Mouse (Mus musculus) CH12.LX (cell line): ENCODE results near the gene Gm20388. TPM values are rescaled to one million over a fixed set of nuclear protein-coding genes. Genes with fewer than 3 reads are reported as not detected.

Experiments used
- DNase-seq: peaks from one replicate; pipeline ENCODE4 v3.0.0-alpha.2; 2013; ENCODE audit errors: extremely low read depth
- H3K27ac ChIP-seq: 2 replicates; pipeline ENCODE4 v1.5.1; 2012; ENCODE audit warnings: low read depth, mild to moderate bottlenecking, control low read depth, moderate library complexity; ENCODE audit not compliant: insufficient read depth
- H3K27me3 ChIP-seq: replicated peaks from 2 replicates; pipeline ENCODE3; 2012; ENCODE audit warnings: inconsistent platforms
- H3K36me3 ChIP-seq, 2 experiments: replicated peaks in 1 of 2; 2 replicates each; pipeline versions ENCODE3 to v1.6.1; 2012; ENCODE audit warnings: inconsistent platforms in 1 of 2, low read length in 1 of 2, mild to moderate bottlenecking in 1 of 2, mixed read lengths in 1 of 2, moderate library complexity in 1 of 2; ENCODE audit not compliant: control insufficient read depth in 1 of 2, insufficient read depth in 1 of 2
- H3K4me1 ChIP-seq, 2 experiments: 2 replicates each; pipeline ENCODE4 v1.6.1; 2012; ENCODE audit warnings: inconsistent platforms in 1 of 2, moderate library complexity in 1 of 2; ENCODE audit not compliant: insufficient read depth in 2 of 2, control insufficient read depth in 1 of 2
- H3K4me2 ChIP-seq: 2 replicates; pipeline ENCODE4 v1.6.1; 2012; ENCODE audit warnings: low read depth, mild to moderate bottlenecking, control low read depth; ENCODE audit not compliant: poor library complexity, insufficient read depth, severe bottlenecking
- H3K4me3 ChIP-seq, 3 experiments: fragments of 150-350 bp in 1 of 3; sonication (generic) in 1 of 3; replicated peaks in 1 of 3; 2 replicates each; pipeline versions ENCODE3 to v1.5.1; 2011 to 2012; ENCODE audit warnings: low read depth in 2 of 3, low read length in 2 of 3, mild to moderate bottlenecking in 2 of 3, moderate library complexity in 2 of 3, control low read depth in 1 of 3, improper control_type of control experiment in 1 of 3, inconsistent platforms in 1 of 3, mixed read lengths in 1 of 3; ENCODE audit not compliant: poor library complexity in 1 of 3
- H3K79me2 ChIP-seq: replicated peaks from 2 replicates; pipeline ENCODE4 v1.6.1; 2012; ENCODE audit warnings: mild to moderate bottlenecking, moderate library complexity; ENCODE audit not compliant: control insufficient read depth, poor library complexity, insufficient read depth, severe bottlenecking; ENCODE audit errors: extremely low read depth
- H3K9ac ChIP-seq: 2 replicates; pipeline ENCODE4 v1.6.1; 2012; ENCODE audit warnings: low read depth, mild to moderate bottlenecking, control low read depth, moderate library complexity; ENCODE audit not compliant: insufficient read depth
- H3K9me3 ChIP-seq: replicated peaks from 2 replicates; pipeline ENCODE3; 2012; ENCODE audit warnings: low read length, inconsistent platforms, mixed read lengths
- BHLHE40 ChIP-seq: IDR thresholded peaks from 2 replicates; pipeline ENCODE4 v1.6.1; 2011; ENCODE audit warnings: mild to moderate bottlenecking, low read depth, low read length, improper control_type of control experiment
- CHD1 ChIP-seq: IDR thresholded peaks from 2 replicates; pipeline ENCODE4 v1.6.1; 2012; ENCODE audit warnings: low read depth, low read length, improper control_type of control experiment, inconsistent platforms
- CHD2 ChIP-seq: IDR thresholded peaks from 2 replicates; pipeline ENCODE4 v1.6.1; 2011; ENCODE audit warnings: low read length, improper control_type of control experiment
- ELF1 ChIP-seq: IDR thresholded peaks from 2 replicates; pipeline ENCODE4 v1.6.1; 2014; ENCODE audit warnings: low read depth, mild to moderate bottlenecking, inconsistent platforms, low read length, improper control_type of control experiment
- EP300 ChIP-seq: IDR thresholded peaks from 2 replicates; pipeline ENCODE4 v1.6.1; 2011; ENCODE audit warnings: low read length, improper control_type of control experiment
- ETS1 ChIP-seq: conservative IDR thresholded peaks from 2 replicates; pipeline ENCODE4 v1.6.1; 2012; ENCODE audit warnings: low read depth, mild to moderate bottlenecking, inconsistent platforms, low read length, improper control_type of control experiment, moderate library complexity
- HCFC1 ChIP-seq: IDR thresholded peaks from 2 replicates; pipeline ENCODE4 v1.6.1; 2012; ENCODE audit warnings: low read depth, mild to moderate bottlenecking, inconsistent platforms, low read length, improper control_type of control experiment
- KAT2A ChIP-seq: IDR thresholded peaks from 2 replicates; pipeline ENCODE4 v1.6.1; 2012; ENCODE audit warnings: low read length, improper control_type of control experiment, inconsistent platforms; ENCODE audit not compliant: insufficient replicate concordance
- MAFK ChIP-seq: IDR thresholded peaks from 2 replicates; pipeline ENCODE4 v1.6.1; 2011; ENCODE audit warnings: low read length, improper control_type of control experiment; ENCODE audit not compliant: insufficient replicate concordance
- MAX ChIP-seq: IDR thresholded peaks from 2 replicates; pipeline ENCODE4 v1.6.1; 2011; ENCODE audit warnings: low read length, improper control_type of control experiment
- MAZ ChIP-seq: IDR thresholded peaks from 2 replicates; pipeline ENCODE4 v1.6.1; 2012; ENCODE audit warnings: low read depth, mild to moderate bottlenecking, inconsistent platforms, low read length, improper control_type of control experiment, moderate library complexity
- MEF2A ChIP-seq: IDR thresholded peaks from 2 replicates; pipeline ENCODE4 v1.6.1; 2014; ENCODE audit warnings: low read depth, mild to moderate bottlenecking, inconsistent platforms, low read length, improper control_type of control experiment, borderline replicate concordance
- MYC ChIP-seq: IDR thresholded peaks from 2 replicates; pipeline ENCODE4 v1.6.1; 2011; ENCODE audit warnings: low read depth, mild to moderate bottlenecking, improper control_type of control experiment, low read length
- NRF1 ChIP-seq: IDR thresholded peaks from 2 replicates; pipeline ENCODE4 v1.6.1; 2014; ENCODE audit warnings: low read depth, mild to moderate bottlenecking, inconsistent platforms, low read length, improper control_type of control experiment, moderate library complexity
- POLR2A ChIP-seq: IDR thresholded peaks from 2 replicates; pipeline ENCODE4 v1.6.1; 2011; ENCODE audit warnings: low read depth, mild to moderate bottlenecking, improper control_type of control experiment, low read length
- POLR2AphosphoS2 ChIP-seq: IDR thresholded peaks from 2 replicates; pipeline ENCODE4 v1.6.1; 2011; ENCODE audit warnings: low read depth, low read length, improper control_type of control experiment
- RAD21 ChIP-seq: IDR thresholded peaks from 2 replicates; pipeline ENCODE4 v1.6.1; 2011; ENCODE audit warnings: low read depth, mild to moderate bottlenecking, low read length, improper control_type of control experiment, moderate library complexity
- TCF12 ChIP-seq: IDR thresholded peaks from 2 replicates; pipeline ENCODE4 v1.6.1; 2014; ENCODE audit warnings: low read depth, mild to moderate bottlenecking, inconsistent platforms, low read length, improper control_type of control experiment
- UBTF ChIP-seq: IDR thresholded peaks from 2 replicates; pipeline ENCODE4 v1.6.1; 2012; ENCODE audit warnings: low read depth, mild to moderate bottlenecking, inconsistent platforms, low read length, improper control_type of control experiment, moderate library complexity
- USF1 ChIP-seq: IDR thresholded peaks from 2 replicates; pipeline ENCODE4 v1.6.1; 2014; ENCODE audit warnings: low read depth, mild to moderate bottlenecking, inconsistent platforms, low read length, improper control_type of control experiment
- USF2 ChIP-seq: conservative IDR thresholded peaks from 2 replicates; pipeline ENCODE4 v1.6.1; 2011; ENCODE audit warnings: low read depth, low read length, improper control_type of control experiment
- ZKSCAN1 ChIP-seq: IDR thresholded peaks from 2 replicates; pipeline ENCODE4 v1.6.1; 2012; ENCODE audit warnings: low read depth, inconsistent platforms, low read length, improper control_type of control experiment, borderline replicate concordance
- ZNF384 ChIP-seq: IDR thresholded peaks from 2 replicates; pipeline ENCODE4 v1.6.1; 2012; ENCODE audit warnings: low read depth, low read length, improper control_type of control experiment, inconsistent platforms
- dilution Hi-C: fragments of 300-500 bp; cut with MboI; formaldehyde crosslinking; loops from 2 replicates; pipeline ENCODE4 v1.14.3; 2020; ENCODE audit warnings: low sequenced_read_pairs; ENCODE audit not compliant: extremely low pct_unique_long_range_greater_than_20kb, extremely low pct_ligation_motif_present
- in situ Hi-C: fragments of 300-500 bp; cut with MboI; formaldehyde crosslinking; loops from 3 replicates; pipeline ENCODE4 v1.14.3; 2019; ENCODE audit warnings: low sequenced_read_pairs, low pct_ligation_motif_present, low pct_unique_long_range_greater_than_20kb, mixed read lengths
- polyA plus RNA-seq: library from polyadenylated mRNA; unstranded; fragments of >175 nt; gene quantifications from 2 replicates; pipeline ENCODE4 v1.2.1, GENCODE M21; 2012; ENCODE audit warnings: low read depth; ENCODE audit not compliant: insufficient read length
- total RNA-seq, 2 experiments: library from RNA; depleted of rRNA; stranded (reverse); fragments of 300-350 nt in 1 of 2; fragments of >200 nt in 1 of 2; gene quantifications; 2 replicates each; pipeline ENCODE4 v1.2.3; 2012 to 2014

Gene Gm20388
- total and polyA plus RNA-seq, 3 experiments = 14.8 to 26.3 (median 22.2) TPM

DNA sequence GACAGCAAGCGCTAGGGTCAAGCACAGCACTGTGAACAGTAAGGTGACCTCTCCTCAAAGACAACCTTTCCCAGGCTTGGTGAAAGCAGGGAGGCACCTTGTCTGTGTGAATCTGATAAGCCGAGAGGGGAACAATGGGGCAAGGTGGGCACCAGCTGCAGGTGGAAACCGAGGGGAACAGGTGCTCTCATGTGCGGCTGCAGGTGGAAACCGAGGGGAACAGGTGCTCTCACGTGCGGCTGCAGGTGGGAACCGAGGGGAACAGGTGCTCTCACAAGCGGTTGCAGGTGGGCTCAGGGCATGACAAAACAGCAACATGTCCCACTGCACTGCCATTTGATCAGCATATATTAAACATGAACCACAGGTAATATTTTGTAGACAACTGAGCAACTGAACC, 1986.6 kb downstream of the Gm20388 start:
- Histone ChIP-seq H3K79me2 (peaks cover 93% of the 10 kb centered on the region), H3K9ac (peak overlapping the region; percentile 96), H3K4me2 (peak overlapping the region; percentile 78), H3K4me3 (peak overlapping the region; percentile 12 to 55 (median 48)), H3K27me3 (no peaks in the 10 kb centered on the region), H3K36me3 (peaks cover 73 to 91% of the 10 kb centered on the region in 2 experiments)
- in situ Hi-C loops = no loop called here
- peak; percentile 89; the same call in 1 of the 2 replicates for TF ChIP-seq TCF12
- no peak for TF ChIP-seq NRF1
- TF ChIP-seq POLR2AphosphoS2 = 0 out of 2 replicates have a peak, but pooled peaks have one; percentile 55
- 0 out of 2 replicates have a peak, but pooled peaks have one; percentile 54 for TF ChIP-seq CHD1
- TF ChIP-seq BHLHE40 = peak; percentile 71
- TF ChIP-seq, all 38 proteins: peak for 4
- H3K4me1 ChIP-seq = peaks cover 26 to 84% of the 10 kb centered on the region in 2 experiments
- no peaks in the 10 kb centered on the region for H3K9me3 ChIP-seq
- peak overlapping the region; percentile 99 for H3K27ac ChIP-seq
- dilution Hi-C loops = no loop called here
- DNase-seq = no peak

DNA sequence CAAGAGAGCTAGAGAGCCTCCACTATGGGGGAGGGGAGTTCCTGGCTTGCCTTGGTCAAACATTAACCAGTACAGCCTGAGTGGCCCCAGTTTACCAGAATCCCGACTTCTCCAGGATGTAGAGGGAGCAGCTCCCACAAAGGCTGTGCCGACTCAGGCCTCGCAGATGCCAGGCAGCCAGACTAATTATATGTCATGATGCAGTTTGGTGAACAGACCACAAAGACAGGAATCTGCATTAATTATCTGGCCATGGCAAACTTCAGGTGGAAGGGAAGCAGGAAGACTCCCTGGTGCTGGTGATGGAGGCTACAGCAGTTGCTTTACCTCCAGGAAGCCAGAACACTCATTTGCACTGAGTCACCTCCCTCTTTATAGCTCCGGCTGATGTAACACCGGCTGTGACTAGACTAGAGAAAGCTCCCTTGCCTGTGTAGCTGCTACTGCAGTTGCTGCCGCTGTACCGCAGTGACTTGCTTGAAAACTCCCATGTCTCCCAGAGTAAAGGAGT, 1987.3 kb downstream of the Gm20388 start:
- peak overlapping the region; percentile 12 to 55 (median 48) for H3K4me3 ChIP-seq
- peak overlapping the region; percentile 96 for H3K9ac ChIP-seq
- dilution Hi-C loops = no loop called here
- peaks cover 28 to 85% of the 10 kb centered on the region in 2 experiments for H3K4me1 ChIP-seq
- peaks cover 71 to 91% of the 10 kb centered on the region in 2 experiments for H3K36me3 ChIP-seq
- peaks cover 93% of the 10 kb centered on the region for H3K79me2 ChIP-seq
- in situ Hi-C loops = no loop called here
- no peaks in the 10 kb centered on the region for H3K9me3 ChIP-seq
- peak; percentile 84 for DNase-seq
- no peaks in the 10 kb centered on the region for H3K27me3 ChIP-seq
- peak overlapping the region; percentile 99 for H3K27ac ChIP-seq
- H3K4me2 ChIP-seq = peak overlapping the region; percentile 78
- TF ChIP-seq RAD21 (no peak), MEF2A (peak; percentile 82; the same call in 1 of the 2 replicates), TCF12 (peak; percentile 25; the same call in 1 of the 2 replicates)

DNA sequence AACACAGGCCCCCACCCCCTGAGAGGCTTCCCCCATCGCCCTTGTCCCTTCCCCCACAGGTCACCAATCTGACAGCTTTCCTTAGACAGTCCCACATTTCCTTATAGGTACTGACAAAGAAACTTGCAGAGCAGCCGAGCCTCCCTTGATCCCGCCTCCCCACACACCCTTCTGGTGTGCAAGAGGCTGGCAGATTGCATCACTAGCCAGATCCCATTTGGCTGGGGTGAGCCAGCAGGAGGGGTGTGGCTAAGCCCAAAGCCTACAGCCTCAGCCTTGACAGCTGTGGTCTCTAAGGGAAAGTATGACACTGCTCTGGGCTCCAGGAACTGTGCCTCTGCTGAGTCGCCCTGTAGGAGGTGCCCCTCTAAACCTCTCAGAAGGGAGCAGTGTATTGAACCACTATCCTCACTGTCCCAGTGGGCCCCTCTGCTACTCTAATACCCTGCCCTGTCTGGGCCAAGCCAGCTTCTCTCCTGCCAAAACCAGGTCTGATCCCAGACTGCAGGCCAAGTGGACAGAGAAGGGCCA, 1987.8 kb downstream of the Gm20388 start:
- Histone ChIP-seq H3K4me2 (peak overlapping the region; percentile 78), H3K27ac (peak overlapping the region; percentile 99), H3K9me3 (no peaks in the 10 kb centered on the region), H3K9ac (peak overlapping the region; percentile 96), H3K27me3 (no peaks in the 10 kb centered on the region), H3K79me2 (peaks cover 93% of the 10 kb centered on the region), H3K36me3 (peaks cover 71 to 91% of the 10 kb centered on the region in 2 experiments), H3K4me1 (peaks cover 28 to 80% of the 10 kb centered on the region in 2 experiments), H3K4me3 (peak overlapping the region; percentile 23 to 55 (median 48))
- peak; percentile 98 for DNase-seq
- dilution Hi-C loops = no loop called here
- in situ Hi-C loops = no loop called here
- TF ChIP-seq CHD2 (peak; percentile 61; the same call in 1 of the 2 replicates), POLR2A (peak; percentile 50), UBTF (no peak), ELF1 (peak; percentile 52), KAT2A (0 out of 2 replicates have a peak, but pooled peaks have one; percentile 77), MEF2A (no peak; the same call in 1 of the 2 replicates), USF2 (no peak), CHD1 (no peak), EP300 (peak; percentile 73), RAD21 (no peak; the same call in 1 of the 2 replicates), HCFC1 (peak; percentile 24; the same call in 1 of the 2 replicates), MAZ (peak; percentile 81; the same call in 1 of the 2 replicates), USF1 (no peak), ZNF384 (no peak), MAX (peak; percentile 85; the same call in 1 of the 2 replicates), ZKSCAN1 (no peak), MAFK (no peak), MYC (peak; percentile 84; the same call in 1 of the 2 replicates), ETS1 (peak; percentile 94)
